Mouse (Mus musculus): ENCODE data around the gene Ankrd13b.

Ankrd13b gene

DNA sequence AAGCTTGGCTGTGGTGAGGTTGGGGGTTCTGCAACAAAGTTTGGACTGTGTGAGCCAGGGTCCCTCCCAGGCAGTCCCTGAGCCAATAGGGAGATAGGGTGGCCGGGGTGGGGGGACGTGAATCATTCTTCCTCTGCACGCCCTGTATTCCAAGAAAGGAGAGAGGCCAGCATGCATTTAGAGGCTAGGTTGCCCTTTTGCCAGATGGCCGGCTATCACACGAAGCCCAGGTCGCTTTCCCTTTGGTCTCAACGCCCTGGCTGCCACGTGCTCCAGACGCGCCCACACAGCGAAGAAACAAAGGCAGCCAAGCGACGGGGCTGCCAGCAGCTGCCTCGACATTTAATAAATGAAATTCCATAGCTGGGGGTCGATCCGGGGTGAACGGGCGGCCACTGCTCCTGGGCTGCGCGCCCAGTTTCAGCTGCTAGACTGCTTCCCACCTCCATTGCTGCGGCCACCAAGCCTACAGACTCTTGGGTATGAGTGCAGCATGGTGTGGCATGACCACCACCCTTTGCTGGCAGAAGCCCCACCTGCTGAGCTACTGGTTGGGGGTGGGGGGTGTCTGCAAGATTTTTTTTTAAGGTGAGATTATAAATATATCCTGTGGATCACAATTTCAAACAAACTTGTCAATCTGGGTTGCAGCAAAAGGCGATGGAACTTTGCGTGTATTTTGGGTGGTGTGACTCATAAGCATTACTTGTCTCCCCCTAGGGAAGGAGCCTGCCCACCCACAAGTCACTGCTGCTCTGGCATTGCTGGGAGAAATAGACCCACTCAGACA lies 2.2 kb upstream of the Ankrd13b start:
- Histone ChIP-seq H3K27me3 (ENCODE audit: insufficient read depth, low read length) (peaks cover 46% of the 10 kb centered on the region), H3K4me3 (replicated peaks; ENCODE audit: low read length) (peak overlapping the region; percentile 91), H3K9me3 (ENCODE audit: low read length) (no peaks in the 10 kb centered on the region), H3K36me3 (ENCODE audit: insufficient read depth, low read length) (peaks cover 3% of the 10 kb centered on the region; the same call in 1 of the 2 replicates), H3K4me1 (replicated peaks; ENCODE audit: low read depth, low read length) (peaks cover 65% of the 10 kb centered on the region)
- TF ChIP-seq NANOG (IDR thresholded peaks at IDR 0.05; ENCODE audit: borderline replicate concordance, low read length), result no peak
- TF ChIP-seq CTCF (conservative IDR thresholded peaks at IDR 0.05; ENCODE audit: low read length), result no peak
- no peak for TF ChIP-seq POU5F1 (IDR thresholded peaks at IDR 0.05; ENCODE audit: borderline replicate concordance, low read length)

GRCm38 (mm10) chr11:77491123-77491501 lies 1.6 kb upstream of the Ankrd13b start:
- Histone ChIP-seq H3K4me1 (replicated peaks; ENCODE audit: low read depth, low read length) (peaks cover 61% of the 10 kb centered on the region), H3K9me3 (ENCODE audit: low read length) (no peaks in the 10 kb centered on the region), H3K36me3 (ENCODE audit: insufficient read depth, low read length) (no peaks in the 10 kb centered on the region; the same call in 1 of the 2 replicates), H3K4me3 (replicated peaks; ENCODE audit: low read length) (peak overlapping the region; percentile 91), H3K27me3 (ENCODE audit: insufficient read depth, low read length) (peaks cover 50% of the 10 kb centered on the region)
- TF ChIP-seq CTCF (conservative IDR thresholded peaks at IDR 0.05; ENCODE audit: low read length), result peak; percentile 92
- no peak for TF ChIP-seq POU5F1 (IDR thresholded peaks at IDR 0.05; ENCODE audit: borderline replicate concordance, low read length)
- no peak for TF ChIP-seq NANOG (IDR thresholded peaks at IDR 0.05; ENCODE audit: borderline replicate concordance, low read length)

- H3K4me1 ChIP-seq (replicated peaks; ENCODE audit: low read depth, low read length), result peaks cover 61% of the 10 kb centered on the region
- H3K36me3 ChIP-seq (ENCODE audit: insufficient read depth, low read length), result no peaks in the 10 kb centered on the region
- H3K9me3 ChIP-seq (ENCODE audit: low read length), result no peaks in the 10 kb centered on the region
- TF ChIP-seq CTCF (conservative IDR thresholded peaks at IDR 0.05; ENCODE audit: low read length) (no peak), NANOG (IDR thresholded peaks at IDR 0.05; ENCODE audit: borderline replicate concordance, low read length) (no peak), POU5F1 (IDR thresholded peaks at IDR 0.05; ENCODE audit: borderline replicate concordance, low read length) (no peak)
- peak overlapping the region; percentile 91; the same call in 1 of the 2 replicates for H3K4me3 ChIP-seq (replicated peaks; ENCODE audit: low read length)
- peaks cover 50% of the 10 kb centered on the region for H3K27me3 ChIP-seq (ENCODE audit: insufficient read depth, low read length)
Measured at GRCm38 (mm10) chr11:77490451-77490850, 973 bp upstream of the Ankrd13b start.

DNA sequence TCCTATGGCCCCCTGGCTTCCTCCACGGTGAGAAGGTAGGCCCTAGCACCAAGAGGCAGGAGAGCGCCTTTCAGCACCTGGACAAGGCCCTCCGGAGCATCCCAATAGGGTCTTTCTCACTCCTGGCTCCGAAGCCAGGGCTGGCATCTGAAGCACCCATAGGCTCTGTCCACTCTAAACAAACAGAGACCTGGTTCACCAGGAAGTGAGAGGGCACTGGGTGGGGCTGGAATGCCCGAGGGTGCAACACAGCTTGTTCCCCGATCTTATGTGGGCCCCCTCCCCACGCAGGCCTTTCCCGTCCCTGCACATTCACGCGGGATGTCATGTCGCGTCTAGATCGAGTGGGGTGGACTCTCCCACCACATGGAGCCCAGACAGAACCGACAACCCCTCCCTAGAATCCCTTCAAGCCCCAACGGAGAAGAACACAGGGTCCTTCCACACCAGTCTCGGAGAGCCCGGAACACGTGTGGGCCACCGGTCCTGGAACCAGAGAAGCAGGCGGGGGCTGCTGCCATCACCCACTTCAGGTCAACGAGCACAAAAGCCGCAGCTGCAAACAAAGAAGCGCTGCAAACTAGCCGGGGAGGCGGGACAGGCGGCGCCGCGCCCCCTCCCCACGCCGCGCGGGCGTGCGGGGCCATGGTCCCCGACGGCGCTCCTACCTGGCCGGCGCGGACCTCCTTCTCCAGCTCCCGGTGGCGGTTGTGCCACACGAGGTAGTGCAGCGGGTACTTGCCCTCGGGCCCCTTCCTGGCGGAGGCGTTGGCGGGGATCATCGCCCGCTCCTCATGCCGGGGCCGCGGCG lies 502 bp downstream of the Ankrd13b start:
- Histone ChIP-seq H3K27me3 (ENCODE audit: insufficient read depth, low read length) (peaks cover 50% of the 10 kb centered on the region), H3K4me3 (replicated peaks; ENCODE audit: low read length) (peak overlapping the region; percentile 86), H3K4me1 (replicated peaks; ENCODE audit: low read depth, low read length) (peaks cover 55% of the 10 kb centered on the region), H3K9me3 (ENCODE audit: low read length) (no peaks in the 10 kb centered on the region), H3K36me3 (ENCODE audit: insufficient read depth, low read length) (no peaks in the 10 kb centered on the region)
- TF ChIP-seq POU5F1 (IDR thresholded peaks at IDR 0.05; ENCODE audit: borderline replicate concordance, low read length) (no peak), CTCF (conservative IDR thresholded peaks at IDR 0.05; ENCODE audit: low read length) (no peak), NANOG (IDR thresholded peaks at IDR 0.05; ENCODE audit: borderline replicate concordance, low read length) (no peak)

DNA sequence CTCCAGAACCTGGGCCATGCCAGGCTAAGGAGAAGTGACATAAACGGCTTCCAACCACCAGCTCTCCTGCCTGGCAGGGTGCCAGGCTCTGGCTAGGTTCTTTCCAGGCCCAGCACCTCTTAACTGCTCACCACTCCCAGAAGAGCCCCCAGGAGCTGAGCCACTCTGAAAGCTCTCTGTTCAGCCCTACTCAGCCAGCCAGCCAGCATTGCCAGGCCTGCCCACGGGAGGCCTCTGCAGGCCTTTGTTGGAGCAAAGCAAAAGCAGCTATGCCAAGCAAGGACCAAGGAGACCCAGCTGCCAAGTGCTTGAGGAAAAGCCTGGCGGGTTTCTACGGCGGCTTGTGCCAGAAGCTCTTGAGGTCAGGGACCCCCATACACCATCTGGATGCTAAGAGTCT lies 2.7 kb downstream of the Ankrd13b start:
- H3K4me1 ChIP-seq (replicated peaks; ENCODE audit: low read depth, low read length), result peaks cover 54% of the 10 kb centered on the region
- H3K9me3 ChIP-seq (ENCODE audit: low read length), result no peaks in the 10 kb centered on the region

GRCm38 (mm10) chr11:77485229-77485628 lies 4.2 kb downstream of the Ankrd13b start:
- Histone ChIP-seq H3K27me3 (ENCODE audit: insufficient read depth, low read length) (peaks cover 34% of the 10 kb centered on the region), H3K9me3 (ENCODE audit: low read length) (no peaks in the 10 kb centered on the region), H3K36me3 (ENCODE audit: insufficient read depth, low read length) (no peaks in the 10 kb centered on the region), H3K4me3 (replicated peaks; ENCODE audit: low read length) (peak overlapping the region; percentile 43), H3K4me1 (replicated peaks; ENCODE audit: low read depth, low read length) (peaks cover 39% of the 10 kb centered on the region)
- no peak for TF ChIP-seq POU5F1 (IDR thresholded peaks at IDR 0.05; ENCODE audit: borderline replicate concordance, low read length)
- TF ChIP-seq CTCF (conservative IDR thresholded peaks at IDR 0.05; ENCODE audit: low read length), result no peak
- no peak for TF ChIP-seq NANOG (IDR thresholded peaks at IDR 0.05; ENCODE audit: borderline replicate concordance, low read length)

More for the DNA sequence above, 2.7 kb downstream of the Ankrd13b start:
- TF ChIP-seq POU5F1 (IDR thresholded peaks at IDR 0.05; ENCODE audit: borderline replicate concordance, low read length) (no peak), CTCF (conservative IDR thresholded peaks at IDR 0.05; ENCODE audit: low read length) (no peak), NANOG (IDR thresholded peaks at IDR 0.05; ENCODE audit: borderline replicate concordance, low read length) (no peak)
- no peak overlapping the region for H3K4me3 ChIP-seq (replicated peaks; ENCODE audit: low read length)
- H3K27me3 ChIP-seq (ENCODE audit: insufficient read depth, low read length), result peaks cover 46% of the 10 kb centered on the region
- H3K36me3 ChIP-seq (ENCODE audit: insufficient read depth, low read length), result no peaks in the 10 kb centered on the region

GRCm38 (mm10) chr11:77483510-77484255 lies 5.8 kb downstream of the Ankrd13b start:
- H3K27me3 ChIP-seq (ENCODE audit: insufficient read depth, low read length), result peaks cover 22% of the 10 kb centered on the region
- no peaks in the 10 kb centered on the region for H3K9me3 ChIP-seq (ENCODE audit: low read length)
- no peak overlapping the region for H3K4me3 ChIP-seq (replicated peaks; ENCODE audit: low read length)
- H3K4me1 ChIP-seq (replicated peaks; ENCODE audit: low read depth, low read length), result peaks cover 36% of the 10 kb centered on the region
- TF ChIP-seq CTCF (conservative IDR thresholded peaks at IDR 0.05; ENCODE audit: low read length) (no peak), POU5F1 (IDR thresholded peaks at IDR 0.05; ENCODE audit: borderline replicate concordance, low read length) (no peak), NANOG (IDR thresholded peaks at IDR 0.05; ENCODE audit: borderline replicate concordance, low read length) (no peak)
- no peaks in the 10 kb centered on the region for H3K36me3 ChIP-seq (ENCODE audit: insufficient read depth, low read length)

GRCm38 (mm10) chr11:77483043-77483442 lies 6.4 kb downstream of the Ankrd13b start:
- Histone ChIP-seq H3K9me3 (ENCODE audit: low read length) (no peaks in the 10 kb centered on the region), H3K4me1 (replicated peaks; ENCODE audit: low read depth, low read length) (peaks cover 34% of the 10 kb centered on the region), H3K4me3 (replicated peaks; ENCODE audit: low read length) (no peak overlapping the region), H3K36me3 (ENCODE audit: insufficient read depth, low read length) (no peaks in the 10 kb centered on the region), H3K27me3 (ENCODE audit: insufficient read depth, low read length) (peaks cover 16% of the 10 kb centered on the region)
- TF ChIP-seq CTCF (conservative IDR thresholded peaks at IDR 0.05; ENCODE audit: low read length), result no peak
- no peak for TF ChIP-seq NANOG (IDR thresholded peaks at IDR 0.05; ENCODE audit: borderline replicate concordance, low read length)
- TF ChIP-seq POU5F1 (IDR thresholded peaks at IDR 0.05; ENCODE audit: borderline replicate concordance, low read length), result no peak
